Mouse (Mus musculus) heart, adult 2 months (tissue): ENCODE data around the gene Map2k6. TPM values are rescaled to one million over a fixed set of nuclear protein-coding genes. Genes with fewer than 3 reads are reported as not detected.
A peak's percentile ranks its signal among the peaks of the same experiment; 100 is the strongest.

Experiments used
- DNase-seq, 2 experiments: peaks; one replicate each; pipeline ENCODE4 v3.0.0; 2021
- H3K27ac ChIP-seq: fragments of 200-600 bp; 2 replicates; pipeline ENCODE4 v1.8.1; 2022
- H3K27me3 ChIP-seq: fragments of 200-500 bp; 2 replicates; pipeline ENCODE4 v1.6.1; 2012; ENCODE audit warnings: mild to moderate bottlenecking, low read length, inconsistent platforms, mixed read lengths; ENCODE audit not compliant: control insufficient read depth, insufficient read depth
- H3K36me3 ChIP-seq: fragments of 200-500 bp; 2 replicates; pipeline ENCODE4 v1.6.1; 2012; ENCODE audit warnings: low read length, inconsistent platforms; ENCODE audit not compliant: control insufficient read depth, insufficient read depth
- H3K4me1 ChIP-seq: fragments of 200-500 bp; 2 replicates; pipeline ENCODE4 v1.6.1; 2011; ENCODE audit warnings: low read length; ENCODE audit not compliant: control insufficient read depth, insufficient read depth
- H3K4me3 ChIP-seq: fragments of 200-600 bp; 2 replicates; pipeline ENCODE4 v1.8.1; 2022
- H3K79me2 ChIP-seq: fragments of 200-500 bp; replicated peaks from 2 replicates; pipeline ENCODE4 v1.6.1; 2012; ENCODE audit warnings: mild to moderate bottlenecking, inconsistent platforms, low read length, moderate library complexity, mixed read lengths; ENCODE audit not compliant: control insufficient read depth, insufficient read depth
- H3K9ac ChIP-seq: fragments of 200-500 bp; 2 replicates; pipeline ENCODE4 v1.6.1; 2012; ENCODE audit warnings: low read depth, mild to moderate bottlenecking, control low read depth, inconsistent platforms, low read length, mixed read lengths
- CTCF ChIP-seq: fragments of 200-600 bp; IDR thresholded peaks from 2 replicates; pipeline ENCODE4 v1.8.1; 2022; ENCODE audit warnings: antibody characterized with exemption, mild to moderate bottlenecking, moderate library complexity
- EP300 ChIP-seq: fragments of 200-500 bp; IDR thresholded peaks from 2 replicates; pipeline ENCODE4 v1.6.1; 2011; ENCODE audit warnings: low read depth, low read length, control low read depth; ENCODE audit not compliant: insufficient read depth
- POLR2A ChIP-seq: fragments of 200-500 bp; IDR thresholded peaks from 2 replicates; pipeline ENCODE4 v1.6.1; 2011; ENCODE audit warnings: mild to moderate bottlenecking, low read depth, low read length, control low read depth; ENCODE audit not compliant: insufficient read depth
- WGBS: fragments of 180-500 bp; shearing (Covaris S2); methylation state at CpG from one replicate; pipeline ENCODE4 v1.1.7; 2018; 5-methylcytosine and 5-hydroxymethylcytosine counted together
- intact Hi-C: fragments of 180-260 bp; cut with DNase I; formaldehyde crosslinking; loops from one replicate; pipeline ENCODE4 v1.15.1; 2025
- polyA plus RNA-seq: library from polyadenylated mRNA; depleted of rRNA; stranded (reverse); fragments of >200 nt; gene quantifications from 2 replicates; pipeline ENCODE4 v1.2.3, GENCODE M21; 2012
- total RNA-seq, 2 experiments: library from RNA; stranded (reverse); gene quantifications; 2 replicates each; pipeline ENCODE4 v1.2.3; 2021

Gene Map2k6
- total and polyA plus RNA-seq, 3 experiments = 3.8 to 4.1 (median 3.8) TPM

DNA sequence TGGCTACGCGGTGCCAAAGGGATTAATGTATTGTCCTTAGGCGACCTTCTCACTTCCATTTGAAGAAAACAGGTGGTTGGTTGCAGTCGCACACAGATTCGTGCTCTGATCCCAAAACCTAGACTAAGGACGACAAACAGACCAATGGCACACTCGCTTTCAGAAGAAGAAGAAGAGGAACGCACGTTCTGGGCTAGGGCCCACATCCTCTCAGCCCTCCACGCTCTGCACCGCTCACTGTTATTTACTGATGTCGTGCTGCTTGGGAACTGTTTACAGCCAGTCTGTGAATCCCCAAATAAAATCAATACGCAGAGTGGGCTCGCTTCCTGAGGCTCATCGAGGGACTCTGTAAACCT is 18.6 kb upstream of the Map2k6 start:
- H3K27me3 ChIP-seq = no peaks in the 10 kb centered on the region
- H3K79me2 ChIP-seq = no peaks in the 10 kb centered on the region
- no peak for DNase-seq
- peak overlapping the region; percentile 46 for H3K4me3 ChIP-seq
- TF ChIP-seq EP300 = no peak
- TF ChIP-seq POLR2A = no peak
- TF ChIP-seq CTCF = no peak
- no peak overlapping the region; the same call in 1 of the 2 replicates for H3K27ac ChIP-seq
- H3K36me3 ChIP-seq = no peaks in the 10 kb centered on the region
- 37% methylated on average over 15 of the region's 15 CpGs for WGBS
- H3K9ac ChIP-seq = no peak overlapping the region; the same call in 1 of the 2 replicates
- intact Hi-C loops = no loop called here
- peaks cover 7% of the 10 kb centered on the region for H3K4me1 ChIP-seq

DNA sequence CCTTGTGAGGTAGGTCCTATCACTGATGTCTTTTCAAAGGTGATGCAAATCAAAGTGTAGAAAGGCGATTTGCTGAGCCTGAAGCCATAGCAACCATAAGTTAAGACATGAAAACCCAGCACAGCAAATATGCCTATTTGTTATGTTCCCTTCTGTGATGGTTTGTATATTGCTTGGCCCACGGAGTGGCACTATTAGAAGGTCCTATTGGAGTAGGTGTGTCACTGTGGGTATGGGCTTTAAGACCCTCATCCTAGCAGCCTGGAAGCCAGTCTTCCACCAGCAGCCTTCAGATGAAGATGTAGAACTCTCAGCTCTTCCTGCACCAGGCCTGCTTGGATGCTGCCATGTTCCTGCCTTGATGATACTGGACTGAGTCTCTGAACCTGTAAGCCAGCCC is 13.4 kb upstream of the Map2k6 start:
- Histone ChIP-seq H3K4me1 (peaks cover under 1% of the 10 kb centered on the region; the same call in 1 of the 2 replicates), H3K9ac (no peak overlapping the region), H3K27me3 (no peaks in the 10 kb centered on the region), H3K27ac (no peak overlapping the region), H3K4me3 (no peak overlapping the region), H3K36me3 (no peaks in the 10 kb centered on the region), H3K79me2 (no peaks in the 10 kb centered on the region)
- DNase-seq = no peak
- intact Hi-C loops = no loop called here
- WGBS = 87% methylated on average over 2 of the region's 2 CpGs
- TF ChIP-seq EP300 (no peak), POLR2A (no peak), CTCF (no peak)

DNA sequence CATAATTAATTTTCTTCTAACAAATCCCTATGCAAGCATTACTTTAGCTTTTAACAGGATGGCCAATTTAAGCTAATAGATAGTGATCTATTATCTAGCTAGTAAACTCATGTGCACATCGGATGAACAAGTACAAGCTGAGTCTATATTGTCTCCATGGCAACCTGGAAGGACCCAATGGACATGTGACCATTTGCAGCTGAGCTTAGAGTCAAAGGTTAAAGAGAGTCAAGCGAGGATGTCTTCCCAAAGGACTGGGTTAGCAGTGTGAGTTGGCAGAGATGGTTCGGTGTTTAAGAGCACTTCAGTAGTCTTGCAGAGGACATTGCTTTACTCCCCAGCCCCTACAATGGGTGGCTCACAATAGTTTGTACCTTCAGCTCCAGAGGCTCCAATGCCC is 6.2 kb upstream of the Map2k6 start:
- Histone ChIP-seq H3K36me3 (no peaks in the 10 kb centered on the region), H3K27me3 (no peaks in the 10 kb centered on the region), H3K9ac (no peak overlapping the region), H3K4me3 (no peak overlapping the region), H3K79me2 (no peaks in the 10 kb centered on the region), H3K4me1 (no peaks in the 10 kb centered on the region), H3K27ac (no peak overlapping the region)
- DNase-seq = no peak
- intact Hi-C loops = no loop called here
- 68% methylated on average over 3 of the region's 3 CpGs for WGBS
- TF ChIP-seq EP300 (no peak), POLR2A (no peak), CTCF (no peak)

DNA sequence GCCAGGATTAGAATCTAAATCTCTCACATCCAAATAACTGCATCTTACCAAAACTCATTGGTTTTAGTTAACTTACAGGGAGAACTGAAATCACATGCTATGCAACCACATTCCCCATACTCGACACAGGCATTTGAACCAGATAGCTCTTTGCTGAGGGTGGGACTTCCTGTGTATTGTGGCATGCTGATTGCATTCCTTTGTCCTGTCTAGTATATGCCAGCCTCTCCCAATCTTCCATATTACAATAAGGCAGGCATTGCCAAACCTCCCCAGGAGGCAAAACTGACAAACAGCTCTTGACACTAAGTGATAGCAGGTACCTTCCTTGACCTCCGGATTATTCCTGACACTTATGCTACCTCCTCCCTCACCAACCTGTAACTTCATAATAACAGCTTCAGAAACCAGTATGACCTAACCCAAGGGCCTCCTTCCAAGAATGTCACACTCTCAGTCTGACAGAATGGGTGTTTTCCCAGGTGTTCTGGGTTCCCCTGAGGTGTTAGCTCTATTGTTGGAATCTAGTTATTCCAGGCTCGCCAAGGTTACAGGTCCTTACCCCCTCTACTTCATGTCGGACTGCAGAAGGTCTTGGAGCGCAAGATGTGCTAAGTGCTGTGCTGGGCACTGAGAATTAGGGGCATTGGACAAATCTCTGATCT is 4.0 kb upstream of the Map2k6 start:
- WGBS = 74% methylated on average over 5 of the region's 5 CpGs
- DNase-seq = no peak
- TF ChIP-seq POLR2A (no peak), EP300 (no peak), CTCF (no peak)
- Histone ChIP-seq H3K36me3 (no peaks in the 10 kb centered on the region), H3K4me3 (no peak overlapping the region), H3K27me3 (no peaks in the 10 kb centered on the region), H3K4me1 (no peaks in the 10 kb centered on the region; the same call in 1 of the 2 replicates), H3K9ac (no peak overlapping the region), H3K79me2 (no peaks in the 10 kb centered on the region), H3K27ac (no peak overlapping the region)
- intact Hi-C loops = no loop called here

DNA sequence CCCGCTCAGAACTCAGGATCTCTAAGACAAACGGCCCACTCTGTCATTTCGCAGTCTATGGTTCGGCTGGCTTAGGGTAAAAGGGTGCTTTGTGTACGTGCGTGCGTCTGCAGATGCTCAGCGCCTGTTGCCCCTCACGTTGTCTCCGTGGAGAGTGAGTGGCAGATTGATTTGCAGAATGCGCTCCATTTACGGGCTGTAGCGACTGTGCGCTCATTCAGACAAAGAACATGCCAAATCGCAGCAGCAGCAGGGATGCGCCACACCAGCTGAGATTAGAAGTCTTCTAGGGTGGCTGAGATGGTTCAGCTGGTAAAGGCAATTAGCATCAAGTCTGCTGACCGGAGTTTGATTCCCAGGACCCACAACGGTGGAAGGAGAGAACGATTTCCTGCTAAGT is 2.8 kb upstream of the Map2k6 start:
- Histone ChIP-seq H3K36me3 (no peaks in the 10 kb centered on the region; the same call in 1 of the 2 replicates), H3K27me3 (no peaks in the 10 kb centered on the region), H3K4me1 (no peaks in the 10 kb centered on the region; the same call in none of the 2 replicates), H3K79me2 (no peaks in the 10 kb centered on the region), H3K27ac (no peak overlapping the region), H3K9ac (no peak overlapping the region), H3K4me3 (no peak overlapping the region)
- no peak for TF ChIP-seq POLR2A
- TF ChIP-seq EP300 = no peak
- no peak for TF ChIP-seq CTCF
- intact Hi-C loops = no loop called here
- WGBS = 63% methylated on average over 19 of the region's 19 CpGs
- no peak for DNase-seq
